Mouse (Mus musculus) cerebellum, adult 2 months (tissue): ENCODE measurements around the gene Osbpl5.
A peak's percentile ranks its signal among the peaks of the same experiment; 100 is the strongest.

ENCODE experiments used
- CTCF ChIP-seq: fragments of 200-500 bp; IDR thresholded peaks from 2 replicates; pipeline ENCODE4 v1.5.1; 2011; ENCODE audit warnings: low read depth, mild to moderate bottlenecking, control low read depth, low read length, moderate library complexity, borderline replicate concordance; ENCODE audit not compliant: insufficient read depth
- POLR2A ChIP-seq: fragments of 200-500 bp; IDR thresholded peaks from 2 replicates; pipeline ENCODE4 v1.6.1; 2011; ENCODE audit warnings: low read length, control low read depth, borderline replicate concordance; ENCODE audit not compliant: insufficient read depth

DNA sequence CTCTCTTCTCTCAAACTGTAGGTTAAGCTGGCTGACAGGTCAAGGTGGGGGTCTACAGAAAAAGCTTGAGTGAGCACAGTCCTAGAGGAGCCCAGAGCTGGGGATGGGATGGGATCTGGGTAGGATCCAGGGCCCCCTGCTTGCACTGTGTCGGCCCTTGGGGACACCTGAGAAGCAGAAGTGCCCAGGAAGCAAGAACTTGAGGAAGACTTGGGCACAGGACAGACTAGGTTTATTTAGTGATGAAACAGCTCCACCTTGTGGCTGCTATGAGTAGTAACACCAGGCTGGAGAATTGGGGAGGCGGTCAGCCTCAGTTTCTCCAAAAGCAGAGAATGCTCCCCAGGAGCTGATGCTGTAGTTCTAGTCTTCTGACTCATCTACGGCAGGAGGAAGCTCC, 7.0 kb upstream of the Osbpl5 start:
- TF ChIP-seq POLR2A (no peak), CTCF (peak; percentile 78)
